Mouse (Mus musculus): ENCODE results near the gene Upk3bl. TPM values are rescaled to one million over a fixed set of nuclear protein-coding genes. Genes with fewer than 3 reads are reported as not detected.

The Upk3bl gene
- not detected for total RNA-seq (2021)
- long read RNA-seq, experiment 1: 0 reads
- long read RNA-seq, experiment 2: 0 reads

- no peak for TF ChIP-seq CTCF (conservative IDR thresholded peaks at IDR 0.05)
- H3K27ac ChIP-seq: no peak within 1 kb of the TSS
- H3K4me3 ChIP-seq: no peak within 1 kb of the TSS
- DNase-seq (ENCODE audit: low spot score in 2 of 2): no peak
Measured at GRCm38 (mm10) chr5:136054301-136055077, at the start of gene Upk3bl. Gene Upk3bl (plus strand): TSS chr5:136054492.

- no peak for TF ChIP-seq CTCF (conservative IDR thresholded peaks at IDR 0.05)
- Histone ChIP-seq H3K4me3 (no peak overlapping the region), H3K27ac (no peak overlapping the region)
- DNase-seq (ENCODE audit: low spot score in 2 of 2): no peak
Measured at GRCm38 (mm10) chr5:136004537-136004936, 49.8 kb upstream of the Upk3bl start.

- H3K4me3 ChIP-seq: no peak overlapping the region
- no peak overlapping the region for H3K27ac ChIP-seq
- no peak for DNase-seq (ENCODE audit: low spot score in 2 of 2)
- no peak for TF ChIP-seq CTCF (conservative IDR thresholded peaks at IDR 0.05)
Measured at GRCm38 (mm10) chr5:136007745-136008144, 46.5 kb upstream of the Upk3bl start.

GRCm38 (mm10) chr5:136014877-136015276 lies 39.4 kb upstream of the Upk3bl start:
- no peak for TF ChIP-seq CTCF (conservative IDR thresholded peaks at IDR 0.05)
- Histone ChIP-seq H3K4me3 (no peak overlapping the region), H3K27ac (no peak overlapping the region)
- DNase-seq (ENCODE audit: low spot score in 2 of 2): no peak

GRCm38 (mm10) chr5:136015586-136015985 lies 38.7 kb upstream of the Upk3bl start:
- TF ChIP-seq CTCF (conservative IDR thresholded peaks at IDR 0.05): no peak
- H3K4me3 ChIP-seq: no peak overlapping the region
- no peak overlapping the region for H3K27ac ChIP-seq
- DNase-seq (ENCODE audit: low spot score in 2 of 2): no peak

GRCm38 (mm10) chr5:136016014-136016876 lies 38.0 kb upstream of the Upk3bl start:
- no peak for DNase-seq (ENCODE audit: low spot score in 2 of 2)
- no peak for TF ChIP-seq CTCF (conservative IDR thresholded peaks at IDR 0.05)
- H3K4me3 ChIP-seq: no peak overlapping the region
- no peak overlapping the region for H3K27ac ChIP-seq

- DNase-seq (ENCODE audit: low spot score in 2 of 2): no peak
- TF ChIP-seq CTCF (conservative IDR thresholded peaks at IDR 0.05): no peak
- no peak overlapping the region for H3K27ac ChIP-seq
Measured at GRCm38 (mm10) chr5:136017262-136017661, 37.0 kb upstream of the Upk3bl start.

GRCm38 (mm10) chr5:136018726-136019125 lies 35.6 kb upstream of the Upk3bl start:
- DNase-seq (ENCODE audit: low spot score in 2 of 2): no peak
- Histone ChIP-seq H3K4me3 (no peak overlapping the region), H3K27ac (no peak overlapping the region)
- no peak for TF ChIP-seq CTCF (conservative IDR thresholded peaks at IDR 0.05)

More at GRCm38 (mm10) chr5:136017262-136017661, 37.0 kb upstream of the Upk3bl start:
- H3K4me3 ChIP-seq: no peak overlapping the region

- no peak overlapping the region for H3K4me3 ChIP-seq
- no peak for DNase-seq (ENCODE audit: low spot score in 2 of 2)
- no peak for TF ChIP-seq CTCF (conservative IDR thresholded peaks at IDR 0.05)
Measured at GRCm38 (mm10) chr5:136019907-136020306, 34.4 kb upstream of the Upk3bl start.

GRCm38 (mm10) chr5:136025712-136026111 lies 28.6 kb upstream of the Upk3bl start:
- Histone ChIP-seq H3K27ac (no peak overlapping the region), H3K4me3 (no peak overlapping the region)
- no peak for TF ChIP-seq CTCF (conservative IDR thresholded peaks at IDR 0.05)
- DNase-seq (ENCODE audit: low spot score in 2 of 2): no peak

More at GRCm38 (mm10) chr5:136019907-136020306, 34.4 kb upstream of the Upk3bl start:
- no peak overlapping the region for H3K27ac ChIP-seq

- Histone ChIP-seq H3K4me3 (no peak overlapping the region), H3K27ac (no peak overlapping the region)
- peak in 1 of 2 experiments; percentile 36 for DNase-seq (ENCODE audit: low spot score in 2 of 2)
- TF ChIP-seq CTCF (conservative IDR thresholded peaks at IDR 0.05): no peak
Measured at GRCm38 (mm10) chr5:136026859-136027258, 27.4 kb upstream of the Upk3bl start.

GRCm38 (mm10) chr5:136027612-136028311 lies 26.5 kb upstream of the Upk3bl start:
- Histone ChIP-seq H3K4me3 (no peak overlapping the region), H3K27ac (no peak overlapping the region)
- TF ChIP-seq CTCF (conservative IDR thresholded peaks at IDR 0.05): peak; percentile 42
- no peak for DNase-seq (ENCODE audit: low spot score in 2 of 2)

GRCm38 (mm10) chr5:136034868-136035267 lies 19.4 kb upstream of the Upk3bl start:
- no peak for DNase-seq (ENCODE audit: low spot score in 2 of 2)
- no peak overlapping the region for H3K4me3 ChIP-seq
- no peak for TF ChIP-seq CTCF (conservative IDR thresholded peaks at IDR 0.05)
- no peak overlapping the region for H3K27ac ChIP-seq

Measured in layer of hippocampus, adult 2 months (tissue).